Mouse (Mus musculus): ENCODE measurements around the gene Gm16451. TPM values are rescaled to one million over a fixed set of nuclear protein-coding genes. Genes with fewer than 3 reads are reported as not detected.

Gm16451 gene
- polyA plus RNA-seq (2014; fragmentation: Illumina TruSeq; extraction: RNeasy Lipid Tissue Mini Kit (QIAGEN cat#74804); ENCODE audit: low read depth, low replicate concordance) = not detected

DNA sequence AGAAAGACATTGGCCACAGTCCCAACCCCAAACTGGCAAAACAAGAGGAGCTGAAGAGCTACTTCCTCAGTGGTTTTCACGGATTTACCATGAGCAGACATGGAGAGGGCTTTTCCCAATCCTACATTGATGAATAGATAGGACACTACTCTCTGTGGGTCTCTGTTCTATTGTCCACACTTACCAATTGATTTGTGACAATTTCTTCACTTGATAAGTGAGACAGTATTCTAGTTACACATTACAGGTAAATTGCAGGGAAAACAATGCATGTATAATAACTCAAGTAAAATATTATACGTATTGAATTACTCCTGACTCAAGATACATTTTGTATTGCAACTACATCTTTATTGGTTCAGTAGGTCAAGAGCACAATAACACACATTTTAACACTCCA is at the start of gene Gm16451:
Gene Gm16451 (minus strand): TSS at position 101 of the 400 bp plus-strand sequence.

DNA sequence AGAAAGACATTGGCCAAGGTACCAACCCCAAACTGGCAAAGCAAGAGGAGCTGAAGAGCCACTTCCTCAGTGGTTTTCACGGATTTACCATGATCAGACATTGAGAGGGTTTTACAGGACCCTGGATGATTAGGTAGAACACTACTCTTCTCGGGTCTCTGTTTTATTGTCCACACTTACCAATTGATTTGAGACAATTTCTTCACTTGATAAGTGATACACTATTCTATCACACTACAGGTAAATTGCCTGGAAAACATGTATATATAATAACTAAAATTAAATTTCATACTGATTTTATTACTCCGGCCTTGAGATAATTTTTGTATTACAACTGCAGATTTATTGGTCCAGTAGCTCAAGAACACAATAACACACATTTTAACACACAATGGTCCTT is 45.9 kb upstream of the Gm16451 start, which contains the start of gene Vmn1r142:
Gene Vmn1r142 (minus strand): TSS at position 101 of the 400 bp plus-strand sequence.

DNA sequence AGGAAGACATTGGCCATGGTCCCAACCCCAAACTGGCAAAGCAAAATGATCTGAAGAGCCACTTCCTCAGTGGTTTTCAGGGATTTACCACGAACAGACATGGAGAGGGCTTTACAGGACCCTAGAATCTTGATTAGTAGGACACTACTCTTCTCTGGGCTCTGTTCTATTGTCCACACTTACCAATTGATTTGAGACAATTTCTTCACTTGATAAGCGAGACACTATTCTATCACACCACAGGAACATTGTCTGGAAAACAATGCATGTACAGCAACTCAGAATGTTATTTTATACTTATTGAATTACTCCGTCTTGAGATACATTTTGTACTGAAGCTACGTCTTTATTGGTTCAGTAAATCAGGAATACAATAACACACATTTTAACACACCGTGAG is 16.6 kb upstream of the Gm16451 start, which contains the start of gene Gm10666:
Gene Gm10666 (minus strand): TSS at position 101 of the 400 bp plus-strand sequence.

DNA sequence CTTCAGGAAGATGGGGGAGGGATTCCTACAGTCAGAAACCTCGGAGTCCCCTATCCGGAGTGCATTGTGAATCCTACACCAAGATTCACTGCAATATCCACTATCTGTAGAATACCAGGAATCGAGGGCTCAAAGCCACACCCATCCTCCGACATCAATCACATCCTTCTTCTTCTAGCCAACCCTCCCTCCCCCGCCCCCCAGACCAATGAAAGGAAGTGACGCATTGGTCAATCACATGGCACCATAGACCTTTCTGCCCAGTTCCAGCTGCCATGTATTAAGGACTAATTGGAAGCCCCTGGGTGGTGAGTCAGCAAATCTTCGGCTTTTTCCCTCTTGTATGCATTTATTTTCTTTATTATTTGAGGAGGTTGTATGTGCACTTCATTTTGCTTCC is 49.3 kb downstream of the Gm16451 start, which contains the start of gene Vmn1r139:
Gene Vmn1r139 (plus strand): TSS at position 301 of the 400 bp plus-strand sequence.

Other genes starting within 250 kb of the Gm16451 start
- not detected for gene Gm5891, start 197.0 kb downstream of the Gm16451 start, polyA plus RNA-seq (2014; fragmentation: Illumina TruSeq; extraction: RNeasy Lipid Tissue Mini Kit (QIAGEN cat#74804); ENCODE audit: low read depth, low replicate concordance)
- not detected for gene Vmn1r137, start 123.7 kb downstream of the Gm16451 start, polyA plus RNA-seq (2014; fragmentation: Illumina TruSeq; extraction: RNeasy Lipid Tissue Mini Kit (QIAGEN cat#74804); ENCODE audit: low read depth, low replicate concordance)
- not detected for gene Vmn1r138, start 89.3 kb downstream of the Gm16451 start, polyA plus RNA-seq (2014; fragmentation: Illumina TruSeq; extraction: RNeasy Lipid Tissue Mini Kit (QIAGEN cat#74804); ENCODE audit: low read depth, low replicate concordance)
- not detected for gene Gm6176, start 61.9 kb downstream of the Gm16451 start, polyA plus RNA-seq (2014; fragmentation: Illumina TruSeq; extraction: RNeasy Lipid Tissue Mini Kit (QIAGEN cat#74804); ENCODE audit: low read depth, low replicate concordance)
- not detected for gene Vmn1r139, start 49.2 kb downstream of the Gm16451 start, polyA plus RNA-seq (2014; fragmentation: Illumina TruSeq; extraction: RNeasy Lipid Tissue Mini Kit (QIAGEN cat#74804); ENCODE audit: low read depth, low replicate concordance)
- not detected for gene Gm10666, start 16.5 kb upstream of the Gm16451 start, polyA plus RNA-seq (2014; fragmentation: Illumina TruSeq; extraction: RNeasy Lipid Tissue Mini Kit (QIAGEN cat#74804); ENCODE audit: low read depth, low replicate concordance)
- not detected for gene Vmn1r142, start 45.8 kb upstream of the Gm16451 start, polyA plus RNA-seq (2014; fragmentation: Illumina TruSeq; extraction: RNeasy Lipid Tissue Mini Kit (QIAGEN cat#74804); ENCODE audit: low read depth, low replicate concordance)
- gene Vmn1r143, start 71.1 kb upstream of the Gm16451 start, polyA plus RNA-seq (2014; fragmentation: Illumina TruSeq; extraction: RNeasy Lipid Tissue Mini Kit (QIAGEN cat#74804); ENCODE audit: low read depth, low replicate concordance) = not detected
- not detected for gene Gm8653, start 83.0 kb upstream of the Gm16451 start, polyA plus RNA-seq (2014; fragmentation: Illumina TruSeq; extraction: RNeasy Lipid Tissue Mini Kit (QIAGEN cat#74804); ENCODE audit: low read depth, low replicate concordance)
- not detected for gene Gm8453, start 111.2 kb upstream of the Gm16451 start, polyA plus RNA-seq (2014; fragmentation: Illumina TruSeq; extraction: RNeasy Lipid Tissue Mini Kit (QIAGEN cat#74804); ENCODE audit: low read depth, low replicate concordance)
- not detected for gene Gm4187, start 211.5 kb upstream of the Gm16451 start, polyA plus RNA-seq (2014; fragmentation: Illumina TruSeq; extraction: RNeasy Lipid Tissue Mini Kit (QIAGEN cat#74804); ENCODE audit: low read depth, low replicate concordance)